In the genomic region with DNA sequence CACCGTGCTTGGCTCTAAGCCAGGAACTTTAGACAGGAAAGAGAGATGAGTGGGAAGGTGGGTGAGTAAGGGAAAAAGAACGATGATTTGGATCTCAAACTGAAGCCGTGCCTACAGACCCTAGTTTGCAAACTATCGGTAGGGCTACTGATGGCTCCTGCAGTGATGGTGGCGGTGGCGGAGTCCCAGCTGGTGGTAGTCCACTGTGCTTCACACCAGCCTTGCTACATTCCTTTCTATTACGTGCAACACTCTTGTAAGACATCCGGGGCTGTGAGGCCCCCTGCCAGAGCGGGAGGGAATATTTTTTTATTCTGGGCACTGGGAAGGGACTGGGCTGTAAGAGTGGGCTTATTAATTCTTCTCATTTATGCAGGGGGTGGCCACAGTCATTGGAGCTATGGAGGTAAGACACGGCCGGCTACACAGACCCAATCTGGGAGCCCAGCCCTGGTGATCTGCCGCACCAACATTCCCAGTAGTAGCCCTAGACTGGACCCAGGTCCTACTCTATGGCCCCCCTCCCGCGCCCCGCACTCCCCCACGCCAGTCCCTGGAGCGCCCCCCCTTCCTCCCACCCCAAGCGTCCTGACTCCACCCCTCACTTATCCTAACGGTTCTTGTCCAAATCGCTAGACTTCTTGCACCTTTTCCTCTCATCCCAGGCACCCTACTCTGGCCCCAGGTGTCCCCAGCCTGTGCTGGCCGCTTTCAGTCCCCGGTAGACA, we compare ENCODE assay signal across 7 mouse cellular contexts. TPM values are rescaled to one million over a fixed set of nuclear protein-coding genes. Genes with fewer than 3 reads are reported as not detected.
A peak's percentile ranks its signal among the peaks of the same experiment; 100 is the strongest.
DNase-seq lines count a peak whose midpoint lies in the region; ATAC-seq and TF ChIP-seq lines count a peak whose summit lies in the region.

No protein-coding gene starts in this region.

- peaks cover 30% of the 10 kb centered on the region for H3K4me1 ChIP-seq in limb, embryonic 13.5 days
- peaks cover 6% of the 10 kb centered on the region for H3K4me1 ChIP-seq in midbrain, embryonic 16.5 days (ENCODE audit: control insufficient read depth, insufficient read depth, low read length)

- 0 out of 2 replicates have a peak, but pooled peaks have one; percentile 6 for ATAC-seq in erythroid progenitor cell, adult 5-6 weeks (replicated peaks; ENCODE audit: low FRiP score, poor library complexity, severe bottlenecking)
- ATAC-seq in limb, embryonic 13.5 days (ENCODE audit: low FRiP score, low read depth): peak; percentile 30; the same call in 1 of the 2 replicates
- ATAC-seq in midbrain, embryonic 16.5 days: no peak

- H3K36me3 ChIP-seq in limb, embryonic 13.5 days: no peaks in the 10 kb centered on the region
- H3K36me3 ChIP-seq in midbrain, embryonic 16.5 days (ENCODE audit: control insufficient read depth, insufficient read depth, low read length): no peaks in the 10 kb centered on the region

- peak overlapping the region; percentile 73 for H3K4me2 ChIP-seq in limb, embryonic 13.5 days (replicated peaks)
- peak overlapping the region; percentile 47 for H3K4me2 ChIP-seq in midbrain, embryonic 16.5 days (ENCODE audit: low read length)

- WGBS in limb, embryonic 13.5 days: 8% methylated on average over 22 of the region's 22 CpGs
- 15% methylated on average over 21 of the region's 22 CpGs for WGBS in midbrain, embryonic 16.5 days

- no peak for DNase-seq in layer of hippocampus, adult 2 months (ENCODE audit: low spot score in 2 of 2)
- DNase-seq in layer of hippocampus, postnatal 10 days (ENCODE audit: low spot score in 2 of 2): no peak
- no peak for DNase-seq in frontal cortex, postnatal 10 days (ENCODE audit: low spot score in 2 of 2)
- DNase-seq in layer of hippocampus, postnatal 36 days: no peak

- no peaks in the 10 kb centered on the region for H3K9me3 ChIP-seq in limb, embryonic 13.5 days
- H3K9me3 ChIP-seq in midbrain, embryonic 16.5 days (replicated peaks; ENCODE audit: control insufficient read depth, low read length, poor library complexity, severe bottlenecking): no peaks in the 10 kb centered on the region

- no peak overlapping the region for H3K27ac ChIP-seq in layer of hippocampus, adult 2 months
- H3K27ac ChIP-seq in limb, embryonic 13.5 days: no peak overlapping the region
- H3K27ac ChIP-seq in midbrain, embryonic 16.5 days (ENCODE audit: low read length): no peak overlapping the region

- H3K9ac ChIP-seq in limb, embryonic 13.5 days: peak overlapping the region; percentile 59
- H3K9ac ChIP-seq in midbrain, embryonic 16.5 days (ENCODE audit: low read depth, low read length): peak overlapping the region; percentile 2; the same call in 1 of the 2 replicates

- H3K4me3 ChIP-seq in layer of hippocampus, adult 2 months: peak overlapping the region; percentile 30
- peak overlapping the region; percentile 50 for H3K4me3 ChIP-seq in limb, embryonic 13.5 days
- peak overlapping the region; percentile 1 for H3K4me3 ChIP-seq in midbrain, embryonic 16.5 days (ENCODE audit: low read depth, low read length)

- H3K27me3 ChIP-seq in limb, embryonic 13.5 days: peaks cover 12% of the 10 kb centered on the region; the same call in 1 of the 2 replicates
- H3K27me3 ChIP-seq in midbrain, embryonic 16.5 days (ENCODE audit: control insufficient read depth, insufficient read depth, low read depth, low read length): peaks cover 5% of the 10 kb centered on the region; the same call in 1 of the 2 replicates

- no peak for TF ChIP-seq CTCF in layer of hippocampus, adult 2 months (conservative IDR thresholded peaks at IDR 0.05)

RNA-seq across cellular contexts. Expression of a gene that starts 1.3 kb away (rescaled TPM):
- not detected for total RNA-seq in layer of hippocampus, adult 2 months (2021)
- total RNA-seq in layer of hippocampus, postnatal 10 days (2021): 1 to 10 TPM in 1 of 2 experiments, under 1 TPM in 1; 0.54 to 1.7 TPM
- total RNA-seq in erythroid progenitor cell, adult 5-6 weeks (2015; ENCODE audit: low replicate concordance): 1.7 TPM in 1 of 2 replicates, not detected in the other
- not detected in 2 replicates for total RNA-seq in erythroid progenitor cell, adult 5-6 weeks (2017; ENCODE audit: low replicate concordance)
- 2.3 and 3.3 TPM in 2 replicates for polyA plus RNA-seq in limb, embryonic 13.5 days (2015; fragmentation: Nextera tagmentation; extraction: Ambion mirVana)
- polyA plus RNA-seq in midbrain, embryonic 16.5 days (2015; fragmentation: Nextera tagmentation; extraction: Ambion mirVana): 0.21 TPM in 1 of 2 replicates, not detected in the other
- total RNA-seq in layer of hippocampus, postnatal 36 days (2021): under 1 TPM; 0.17 to 0.35 TPM

RNA-seq across cellular contexts. Expression of a gene that starts 8.6 kb away (rescaled TPM):
- total RNA-seq in layer of hippocampus, adult 2 months (2021): 1 to 10 TPM in 1 of 2 experiments, under 1 TPM in 1; 0.64 to 1.0 TPM
- 1 to 10 TPM; 1.2 to 1.8 TPM for total RNA-seq in layer of hippocampus, postnatal 10 days (2021)
- 233 and 242 TPM in 2 replicates for total RNA-seq in erythroid progenitor cell, adult 5-6 weeks (2015; ENCODE audit: low replicate concordance)
- 202 and 213 TPM in 2 replicates for total RNA-seq in erythroid progenitor cell, adult 5-6 weeks (2017; ENCODE audit: low replicate concordance)
- polyA plus RNA-seq in limb, embryonic 13.5 days (2015; fragmentation: Nextera tagmentation; extraction: Ambion mirVana): 43.8 and 47.3 TPM in 2 replicates
- 4.4 and 7.3 TPM in 2 replicates for polyA plus RNA-seq in midbrain, embryonic 16.5 days (2015; fragmentation: Nextera tagmentation; extraction: Ambion mirVana)
- total RNA-seq in layer of hippocampus, postnatal 36 days (2021): under 1 TPM; 0.56 to 0.82 TPM

RNA-seq across cellular contexts. Expression of a gene that starts 15.4 kb away (rescaled TPM):
- total RNA-seq in layer of hippocampus, adult 2 months (2021): 10 to 100 TPM; 27.6 to 29.0 TPM
- total RNA-seq in layer of hippocampus, postnatal 10 days (2021): 10 to 100 TPM; 30.2 to 35.7 TPM
- total RNA-seq in erythroid progenitor cell, adult 5-6 weeks (2015; ENCODE audit: low replicate concordance): 26.0 and 46.9 TPM in 2 replicates
- total RNA-seq in erythroid progenitor cell, adult 5-6 weeks (2017; ENCODE audit: low replicate concordance): 38.5 and 41.1 TPM in 2 replicates
- polyA plus RNA-seq in limb, embryonic 13.5 days (2015; fragmentation: Nextera tagmentation; extraction: Ambion mirVana): 71.6 and 74.3 TPM in 2 replicates
- 81.1 and 90.3 TPM in 2 replicates for polyA plus RNA-seq in midbrain, embryonic 16.5 days (2015; fragmentation: Nextera tagmentation; extraction: Ambion mirVana)
- total RNA-seq in layer of hippocampus, postnatal 36 days (2021): 10 to 100 TPM; 25.0 to 26.0 TPM

RNA-seq across cellular contexts. Expression of a gene that starts 15.5 kb away (rescaled TPM):
- 1 to 10 TPM; 5.4 to 6.1 TPM for total RNA-seq in layer of hippocampus, adult 2 months (2021)
- total RNA-seq in layer of hippocampus, postnatal 10 days (2021): 1 to 10 TPM; 5.0 to 7.4 TPM
- total RNA-seq in erythroid progenitor cell, adult 5-6 weeks (2015; ENCODE audit: low replicate concordance): not detected in 2 replicates
- total RNA-seq in erythroid progenitor cell, adult 5-6 weeks (2017; ENCODE audit: low replicate concordance): not detected in 2 replicates
- 370 and 372 TPM in 2 replicates for polyA plus RNA-seq in limb, embryonic 13.5 days (2015; fragmentation: Nextera tagmentation; extraction: Ambion mirVana)
- polyA plus RNA-seq in midbrain, embryonic 16.5 days (2015; fragmentation: Nextera tagmentation; extraction: Ambion mirVana): 7.3 and 8.3 TPM in 2 replicates
- total RNA-seq in layer of hippocampus, postnatal 36 days (2021): 1 to 10 TPM; 4.8 to 6.9 TPM

RNA-seq across cellular contexts. Expression of a gene that starts 24.6 kb away (rescaled TPM):
- total RNA-seq in layer of hippocampus, adult 2 months (2021): not detected
- not detected for total RNA-seq in layer of hippocampus, postnatal 10 days (2021)
- total RNA-seq in erythroid progenitor cell, adult 5-6 weeks (2015; ENCODE audit: low replicate concordance): not detected in 2 replicates
- 3.2 TPM in 1 of 2 replicates, not detected in the other for total RNA-seq in erythroid progenitor cell, adult 5-6 weeks (2017; ENCODE audit: low replicate concordance)
- not detected in 2 replicates for polyA plus RNA-seq in limb, embryonic 13.5 days (2015; fragmentation: Nextera tagmentation; extraction: Ambion mirVana)
- not detected in 2 replicates for polyA plus RNA-seq in midbrain, embryonic 16.5 days (2015; fragmentation: Nextera tagmentation; extraction: Ambion mirVana)
- total RNA-seq in layer of hippocampus, postnatal 36 days (2021): not detected

Comparison
In these comparisons a context has a peak if more than half of its experiments do, and no peak if none do; other contexts are left out.
1. RNA of a gene that starts 8.6 kb away (total RNA-seq): 202 to 242 TPM in erythroid progenitor cell, adult 5-6 weeks; 1.2 to 1.8 TPM in layer of hippocampus, postnatal 10 days, 0.64 to 1.0 TPM in layer of hippocampus, adult 2 months and 0.56 to 0.82 TPM in layer of hippocampus, postnatal 36 days; every median in the first group is over 10 times any median in the second.
2. Peak in every context shown above with its lines, with median percentiles within 50 percentile points of each other: H3K4me3 ChIP-seq.